Mouse (Mus musculus): ENCODE results near the gene Gbe1.

DNA sequence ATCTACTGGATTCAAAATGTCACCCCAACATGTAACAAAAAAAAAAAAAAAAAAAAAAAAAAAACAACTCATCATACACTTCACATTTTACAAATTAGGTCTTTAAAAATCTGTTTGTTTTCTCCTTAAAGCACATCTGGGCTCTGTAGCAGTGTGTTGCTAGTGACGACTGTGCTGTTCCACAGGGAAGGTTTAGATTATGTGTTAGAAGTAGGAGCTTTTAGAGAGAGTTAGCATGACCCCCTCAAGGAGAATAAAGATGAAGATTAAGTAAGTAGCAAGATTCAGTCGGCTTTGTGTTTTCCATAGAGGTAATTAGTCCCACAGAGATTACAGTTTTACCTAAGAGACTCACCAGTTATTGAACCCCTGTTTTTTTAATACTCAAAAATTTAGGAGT, 16.3 kb downstream of the Gbe1 start:
- TF ChIP-seq CTCF (IDR thresholded peaks at IDR 0.05; ENCODE audit: low read depth, low read length) (no peak), POLR2A (IDR thresholded peaks at IDR 0.05; ENCODE audit: insufficient read depth, low read length) (no peak)

Measured in ES-Bruce4 (cell line).